Mouse (Mus musculus) A20 (cell line): ENCODE results near the gene Arl15.
A peak's percentile ranks its signal among the peaks of the same experiment; 100 is the strongest.

Experiments
- DNase-seq: peaks from one replicate; pipeline ENCODE4 v3.0.0-alpha.2; 2011; ENCODE audit warnings: low read depth, low spot score

The Arl15 gene

GRCm38 (mm10) chr13:113800246-113800645 is 5.9 kb downstream of the Arl15 start:
- peak; percentile 36 for DNase-seq

- no peak for DNase-seq
Measured at GRCm38 (mm10) chr13:113802571-113802970, 8.3 kb downstream of the Arl15 start.

- no peak for DNase-seq
Measured at GRCm38 (mm10) chr13:113811141-113811540, 16.8 kb downstream of the Arl15 start.

GRCm38 (mm10) chr13:113811910-113812592 is 17.7 kb downstream of the Arl15 start:
- no peak for DNase-seq

- DNase-seq, result no peak
Measured at GRCm38 (mm10) chr13:113812593-113812975, 18.3 kb downstream of the Arl15 start.

- no peak for DNase-seq
Measured at GRCm38 (mm10) chr13:113814121-113814520, 19.8 kb downstream of the Arl15 start.

GRCm38 (mm10) chr13:113815697-113816420 is 21.6 kb downstream of the Arl15 start:
- DNase-seq, result no peak

GRCm38 (mm10) chr13:113816421-113816810 is 22.1 kb downstream of the Arl15 start:
- DNase-seq, result no peak

GRCm38 (mm10) chr13:113819006-113819405 is 24.7 kb downstream of the Arl15 start:
- DNase-seq, result no peak

GRCm38 (mm10) chr13:113820176-113820575 is 25.9 kb downstream of the Arl15 start:
- no peak for DNase-seq

GRCm38 (mm10) chr13:113821891-113822290 is 27.6 kb downstream of the Arl15 start:
- DNase-seq, result no peak

GRCm38 (mm10) chr13:113824027-113824426 is 29.7 kb downstream of the Arl15 start:
- DNase-seq, result no peak

GRCm38 (mm10) chr13:113828633-113829032 is 34.3 kb downstream of the Arl15 start:
- DNase-seq, result no peak

- DNase-seq, result no peak
Measured at GRCm38 (mm10) chr13:113829079-113829478, 34.8 kb downstream of the Arl15 start.

- no peak for DNase-seq
Measured at GRCm38 (mm10) chr13:113830805-113831204, 36.5 kb downstream of the Arl15 start.

- no peak for DNase-seq
Measured at GRCm38 (mm10) chr13:113832947-113833346, 38.6 kb downstream of the Arl15 start.

GRCm38 (mm10) chr13:113835921-113836320 is 41.6 kb downstream of the Arl15 start:
- no peak for DNase-seq

GRCm38 (mm10) chr13:113838601-113839576 is 44.6 kb downstream of the Arl15 start:
- no peak for DNase-seq

- DNase-seq, result no peak
Measured at GRCm38 (mm10) chr13:113840421-113840820, 46.1 kb downstream of the Arl15 start.

- peak; percentile 18 for DNase-seq
Measured at GRCm38 (mm10) chr13:113842411-113843309, 48.4 kb downstream of the Arl15 start.

GRCm38 (mm10) chr13:113843310-113843649 is 49.0 kb downstream of the Arl15 start:
- no peak for DNase-seq
